Mouse (Mus musculus): ENCODE measurements around the gene Pappa.

The Pappa gene

GRCm38 (mm10) chr4:65328486-65329308, 204.7 kb downstream of the Pappa start:
- no peak for DNase-seq (ENCODE audit: low spot score)

- no peak for DNase-seq (ENCODE audit: low spot score)
These were observed 209.7 kb downstream of the Pappa start for GRCm38 (mm10) chr4:65333718-65334117.

DNA sequence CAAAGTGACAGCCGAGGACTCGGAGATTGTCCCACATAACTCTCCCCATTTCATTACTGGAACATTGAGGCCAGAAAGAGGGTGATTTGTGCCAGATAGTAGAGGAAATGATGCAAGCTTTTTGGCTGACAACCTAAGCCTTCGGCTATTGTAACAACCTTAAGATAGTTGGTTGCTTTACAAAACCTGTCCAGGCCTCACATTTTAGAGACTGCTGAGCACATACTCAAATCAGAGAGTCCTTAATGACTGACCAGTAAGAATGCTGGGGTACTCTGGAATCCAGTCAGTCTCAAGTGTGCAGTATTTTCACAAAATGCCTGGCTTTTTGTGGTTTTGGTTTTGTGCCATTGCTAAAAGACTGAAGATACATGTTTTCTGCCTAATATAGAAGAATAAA, 217.8 kb downstream of the Pappa start:
- no peak for DNase-seq (ENCODE audit: low spot score)

DNA sequence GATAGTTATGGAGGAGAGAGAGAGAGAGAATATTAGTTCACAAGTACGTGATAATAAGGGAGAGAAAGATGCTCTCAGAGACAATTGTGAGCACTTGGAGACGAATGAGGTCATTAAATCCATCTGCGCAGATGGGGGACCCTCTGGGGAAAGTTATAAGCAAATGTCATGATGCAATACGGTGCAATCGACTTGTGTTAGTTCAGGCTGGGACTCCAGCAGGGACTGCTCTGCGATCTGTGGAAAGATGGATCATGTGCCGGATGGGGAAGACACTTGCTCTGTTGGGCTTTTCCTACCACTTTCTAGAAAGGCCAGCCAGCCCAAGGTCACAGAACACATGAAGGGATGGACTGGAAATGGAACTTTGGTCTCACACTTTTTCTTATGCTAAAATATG, 226.5 kb downstream of the Pappa start:
- DNase-seq (ENCODE audit: low spot score) = no peak

- no peak for DNase-seq (ENCODE audit: low spot score)
These were observed 230.6 kb downstream of the Pappa start for GRCm38 (mm10) chr4:65354580-65354979.

GRCm38 (mm10) chr4:65367135-65367534, 243.2 kb downstream of the Pappa start:
- no peak for DNase-seq (ENCODE audit: low spot score)

DNA sequence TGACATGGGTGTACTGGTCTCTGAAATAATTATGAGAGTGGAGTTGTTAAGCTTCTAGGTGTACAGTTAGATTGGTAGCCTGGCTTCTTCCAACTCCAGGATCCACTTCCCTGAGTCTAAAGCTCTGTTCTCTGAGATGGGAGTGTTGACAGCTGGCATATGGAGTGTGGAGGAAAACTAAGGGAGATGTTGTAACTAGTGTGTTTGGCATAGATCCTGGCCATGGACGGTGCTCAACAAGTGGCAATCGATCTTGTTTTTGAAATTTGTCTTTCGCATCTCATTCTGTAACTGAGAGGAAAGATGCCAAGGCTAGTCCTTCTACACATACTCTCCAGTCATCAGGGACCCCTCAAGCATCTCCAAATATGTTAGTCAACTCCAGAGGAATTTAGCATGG, 248.8 kb downstream of the Pappa start:
- DNase-seq (ENCODE audit: low spot score) = no peak

DNA sequence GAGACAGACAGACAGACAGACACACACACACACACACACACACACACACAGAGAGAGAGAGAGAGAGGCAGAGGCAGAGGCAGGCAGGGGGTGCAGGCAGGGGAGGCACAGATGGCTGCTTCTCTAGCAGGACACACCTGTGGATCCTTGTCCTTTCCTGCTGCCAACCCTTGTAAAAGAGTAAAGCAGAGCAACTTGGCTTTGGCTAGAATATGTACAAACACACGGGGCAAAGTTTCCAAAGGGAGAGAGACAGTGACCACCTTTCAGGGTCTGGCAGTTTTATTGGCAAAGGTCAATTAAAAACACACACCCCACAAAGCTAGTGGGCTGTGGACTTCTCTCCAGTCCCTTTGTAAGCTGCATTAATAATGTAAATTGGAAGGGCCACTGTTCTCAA, 249.9 kb downstream of the Pappa start:
- no peak for DNase-seq (ENCODE audit: low spot score)

DNA sequence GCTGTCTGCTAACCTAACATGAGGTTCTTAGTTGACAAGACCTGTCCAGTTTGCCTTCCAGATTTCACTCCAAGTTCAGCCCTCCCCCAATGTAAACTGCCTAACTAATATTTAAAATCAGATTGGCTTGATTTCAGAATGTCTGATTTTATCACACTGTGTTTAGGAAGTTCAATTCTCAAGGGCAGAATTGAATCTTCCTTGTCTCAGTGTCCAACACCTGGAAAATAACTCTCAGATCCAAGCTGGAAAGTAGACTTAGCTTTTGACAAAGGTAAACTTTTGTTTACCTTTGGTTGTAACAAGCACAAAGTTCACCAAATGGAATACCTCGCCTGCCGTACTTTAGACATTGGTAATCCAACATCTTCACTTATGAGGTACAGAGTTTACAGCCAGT, 252.6 kb downstream of the Pappa start:
- no peak for DNase-seq (ENCODE audit: low spot score)

DNA sequence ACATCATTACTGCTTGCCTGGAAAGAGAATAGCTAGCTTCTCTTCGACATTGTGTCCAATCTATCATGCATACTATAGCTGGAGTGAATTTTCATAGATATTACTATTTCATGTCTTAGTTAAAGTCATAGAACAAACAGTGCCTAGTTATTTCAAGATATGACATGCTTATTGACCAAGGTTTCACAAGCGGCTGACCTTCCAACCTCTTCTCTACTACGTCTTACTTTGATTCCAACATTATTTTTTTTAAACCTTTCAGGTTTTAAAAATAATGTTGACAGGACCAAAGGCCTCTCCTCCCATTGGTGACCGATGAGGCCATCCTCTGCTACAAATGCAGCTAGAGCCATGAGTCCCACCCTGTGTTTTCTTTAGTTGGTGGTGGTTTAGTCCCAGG, 255.5 kb downstream of the Pappa start:
- no peak for DNase-seq (ENCODE audit: low spot score)

GRCm38 (mm10) chr4:65383070-65383469, 259.1 kb downstream of the Pappa start:
- DNase-seq (ENCODE audit: low spot score) = no peak

GRCm38 (mm10) chr4:65391001-65391400, 267.0 kb downstream of the Pappa start:
- no peak for DNase-seq (ENCODE audit: low spot score)

DNA sequence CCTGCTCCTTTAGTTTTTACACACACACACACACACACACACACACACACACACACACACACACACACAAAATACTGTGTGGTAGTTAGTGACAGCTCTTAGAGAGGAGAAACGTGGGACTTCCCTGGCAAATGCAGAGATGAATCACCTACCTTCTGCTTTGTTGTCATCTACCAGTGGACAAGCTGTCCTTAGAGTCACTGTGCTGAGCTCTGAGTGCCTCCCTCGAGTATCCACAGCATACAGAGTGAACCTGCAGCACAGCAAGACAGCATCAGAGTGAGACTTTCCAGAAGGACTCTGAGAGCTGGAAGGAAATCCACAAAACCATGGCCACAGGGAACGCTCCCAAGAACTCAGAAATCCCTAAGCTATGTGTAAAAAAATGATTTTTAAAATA, 272.8 kb downstream of the Pappa start:
- DNase-seq (ENCODE audit: low spot score) = no peak

GRCm38 (mm10) chr4:65399457-65399856, 275.5 kb downstream of the Pappa start:
- DNase-seq (ENCODE audit: low spot score) = no peak

DNA sequence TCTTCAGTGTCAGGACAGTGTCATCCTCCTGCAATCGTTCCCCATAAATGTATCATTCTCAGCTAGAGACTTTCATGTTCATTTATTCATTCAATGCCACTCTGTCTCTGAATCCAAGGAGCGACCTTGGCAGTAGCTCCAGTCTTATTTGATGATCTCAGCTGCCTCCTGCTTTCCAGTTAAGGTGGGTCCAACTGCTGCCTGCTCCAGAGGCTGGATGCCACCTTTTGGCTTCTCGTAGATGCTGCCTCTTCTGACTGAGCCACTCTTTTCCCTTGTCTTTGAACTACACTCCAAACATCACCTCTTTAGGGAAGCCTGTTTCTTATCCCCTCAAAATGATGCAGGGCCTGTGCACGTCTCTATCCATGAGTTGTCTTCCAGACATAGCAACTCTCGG, 278.3 kb downstream of the Pappa start:
- DNase-seq (ENCODE audit: low spot score) = no peak

GRCm38 (mm10) chr4:65402836-65403634, 279.1 kb downstream of the Pappa start:
- no peak for DNase-seq (ENCODE audit: low spot score)
